Mouse (Mus musculus): ENCODE measurements around the gene Slc35g2.

Slc35g2 gene

GRCm38 (mm10) chr9:100558991-100559390 lies 11.9 kb downstream of the Slc35g2 start:
- no peak for DNase-seq (ENCODE audit: low read depth)

DNA sequence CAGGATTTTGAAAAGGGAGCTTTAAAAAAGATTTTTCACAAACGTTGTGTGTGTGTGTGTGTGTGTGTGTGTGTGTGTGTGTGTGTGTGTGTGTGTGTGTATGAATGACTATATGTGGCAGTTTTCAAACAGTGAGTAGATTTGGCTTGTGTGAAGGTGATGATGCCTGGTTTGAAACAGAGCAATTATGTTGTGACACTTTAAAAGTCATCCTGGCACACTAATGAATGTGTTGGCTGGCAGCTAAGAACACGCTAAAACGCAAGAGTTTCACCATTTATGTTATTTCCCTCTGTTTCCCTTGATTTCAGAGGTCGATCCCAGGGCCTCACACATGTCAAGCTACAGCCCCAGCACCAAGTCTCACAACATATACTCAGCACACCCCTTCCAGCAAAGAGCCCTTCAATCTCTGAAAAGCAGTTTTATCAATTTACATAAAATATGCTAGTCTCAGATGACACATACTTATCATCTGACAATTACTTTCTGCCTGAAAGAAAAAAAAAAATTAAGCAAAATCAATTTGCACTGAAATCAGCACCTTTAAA lies 12.8 kb downstream of the Slc35g2 start:
- DNase-seq (ENCODE audit: low read depth) = no peak

DNA sequence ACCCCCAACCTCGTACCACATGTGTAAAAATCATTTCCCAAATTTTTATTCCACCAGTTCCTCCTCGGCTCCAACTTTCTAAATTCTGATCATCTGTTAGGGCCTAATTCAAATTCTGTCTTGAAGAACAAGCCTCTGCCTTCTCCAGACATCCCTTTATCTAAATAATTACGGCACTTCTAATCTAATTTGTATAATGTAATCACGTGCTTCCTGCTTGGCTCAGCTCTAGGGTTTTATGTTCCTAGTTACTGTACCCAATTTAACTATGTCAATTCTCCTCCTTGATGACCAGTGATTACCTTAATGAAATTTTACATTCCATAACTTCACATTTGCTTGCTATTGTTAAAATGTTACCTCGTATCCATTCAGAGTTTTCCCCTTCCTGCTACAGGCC lies 15.2 kb downstream of the Slc35g2 start:
- no peak for DNase-seq (ENCODE audit: low read depth)

DNA sequence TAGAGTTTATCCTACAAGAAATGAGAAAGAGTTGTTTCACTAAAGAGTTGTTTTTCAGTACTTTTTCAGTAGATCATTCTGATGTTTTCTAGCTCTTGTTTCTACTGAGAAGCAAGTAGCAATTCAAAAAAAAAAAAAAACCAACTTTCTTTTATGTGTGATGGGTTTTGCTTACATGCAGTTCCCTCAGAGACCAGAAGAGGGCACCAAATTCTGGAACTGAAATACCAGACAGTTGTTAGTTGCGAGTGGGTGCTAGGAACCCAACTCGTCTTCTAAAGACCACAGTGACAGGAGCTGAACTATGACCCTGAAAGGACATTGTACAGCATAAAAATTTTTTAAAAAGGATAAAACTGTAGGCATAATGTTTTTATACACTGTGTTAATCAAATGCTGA lies 22.6 kb downstream of the Slc35g2 start:
- peak; percentile 59 for DNase-seq (ENCODE audit: low read depth)

- peak; percentile 30 for DNase-seq (ENCODE audit: low read depth)
Observed at GRCm38 (mm10) chr9:100546594-100546910, 24.3 kb downstream of the Slc35g2 start.

DNA sequence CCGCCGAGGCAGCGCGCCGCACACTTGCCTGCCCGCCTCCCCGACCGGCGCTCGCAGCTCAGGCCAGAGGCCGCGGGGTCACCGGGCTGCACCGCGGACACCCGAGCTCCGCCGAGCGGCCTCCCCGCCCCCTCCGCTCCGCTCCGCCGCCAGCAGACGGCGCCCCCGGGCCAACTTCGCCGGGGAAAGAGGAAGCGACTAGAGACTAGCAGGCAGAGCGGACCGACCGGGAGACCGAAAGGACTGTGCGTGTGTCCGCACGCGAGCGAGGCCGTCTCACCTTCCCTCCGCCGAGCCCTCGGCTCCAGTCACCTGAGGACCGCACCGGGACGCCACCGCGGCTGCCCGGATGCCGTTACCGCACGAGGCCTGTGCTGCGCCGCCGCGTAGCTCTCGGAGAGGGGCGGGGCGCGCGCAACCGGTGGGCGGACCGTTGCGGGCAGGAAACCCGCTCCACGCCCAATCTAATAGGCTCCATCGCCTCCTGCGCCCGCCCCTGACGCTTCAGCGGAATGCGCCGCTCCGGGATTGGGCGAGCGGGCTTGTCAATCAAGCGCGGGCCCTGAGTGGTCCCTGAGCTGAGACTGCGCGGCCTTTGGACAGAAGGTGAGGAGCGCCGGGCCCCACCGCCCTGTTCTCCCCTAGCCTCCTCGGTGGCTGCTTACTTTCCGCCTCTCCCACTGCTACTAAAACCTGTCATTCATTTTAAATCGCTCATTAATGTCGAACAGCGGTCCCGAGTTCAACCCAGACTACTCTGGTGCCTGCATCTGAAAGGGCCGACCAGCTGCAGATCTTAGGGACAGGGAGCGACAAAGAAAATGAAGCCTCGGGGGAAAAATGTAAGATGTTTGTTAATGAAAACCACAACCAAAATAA lies 24.9 kb downstream of the Slc35g2 start, which contains the start of gene Nck1:
Nck1 (minus strand) TSS at position 420 of the 879 bp plus-strand sequence.
- DNase-seq (ENCODE audit: low read depth) = peak; percentile 98

DNA sequence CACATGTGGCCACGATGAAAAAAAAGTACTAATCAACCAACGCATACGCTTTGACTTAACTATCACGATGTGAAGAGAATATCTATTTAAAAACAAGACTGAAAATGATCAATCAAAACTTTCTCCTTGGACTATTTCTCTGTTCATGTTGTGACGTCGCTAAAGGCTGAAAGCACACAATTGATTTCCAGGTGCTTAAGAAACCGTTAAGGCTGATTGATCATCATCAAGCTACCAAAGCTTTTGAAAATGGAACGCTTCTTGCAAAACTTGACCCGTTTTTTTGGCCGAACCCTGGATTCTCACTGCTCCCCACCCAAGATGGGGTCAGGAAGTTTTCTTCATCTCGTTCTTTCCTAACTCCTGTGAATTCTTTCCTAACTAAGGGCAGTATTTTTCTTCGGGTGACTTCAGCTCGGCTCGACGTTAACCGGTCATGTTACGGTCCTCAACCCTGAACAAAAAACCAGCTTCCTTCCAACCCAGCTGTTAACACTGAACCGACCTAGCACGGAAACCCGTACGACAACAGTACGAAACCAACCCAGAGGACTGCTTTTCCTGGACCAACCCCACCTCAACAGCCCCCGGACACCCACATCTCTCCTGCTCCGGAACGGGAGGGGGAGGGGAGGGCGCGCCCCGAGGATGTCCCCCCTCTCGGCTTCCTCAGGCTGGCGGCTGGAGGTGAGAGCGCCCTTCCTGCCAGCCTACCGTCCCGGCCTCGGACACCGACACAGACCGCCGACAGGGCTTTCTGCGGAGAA lies 25.8 kb downstream of the Slc35g2 start:
- DNase-seq (ENCODE audit: low read depth) = peak; percentile 42

DNA sequence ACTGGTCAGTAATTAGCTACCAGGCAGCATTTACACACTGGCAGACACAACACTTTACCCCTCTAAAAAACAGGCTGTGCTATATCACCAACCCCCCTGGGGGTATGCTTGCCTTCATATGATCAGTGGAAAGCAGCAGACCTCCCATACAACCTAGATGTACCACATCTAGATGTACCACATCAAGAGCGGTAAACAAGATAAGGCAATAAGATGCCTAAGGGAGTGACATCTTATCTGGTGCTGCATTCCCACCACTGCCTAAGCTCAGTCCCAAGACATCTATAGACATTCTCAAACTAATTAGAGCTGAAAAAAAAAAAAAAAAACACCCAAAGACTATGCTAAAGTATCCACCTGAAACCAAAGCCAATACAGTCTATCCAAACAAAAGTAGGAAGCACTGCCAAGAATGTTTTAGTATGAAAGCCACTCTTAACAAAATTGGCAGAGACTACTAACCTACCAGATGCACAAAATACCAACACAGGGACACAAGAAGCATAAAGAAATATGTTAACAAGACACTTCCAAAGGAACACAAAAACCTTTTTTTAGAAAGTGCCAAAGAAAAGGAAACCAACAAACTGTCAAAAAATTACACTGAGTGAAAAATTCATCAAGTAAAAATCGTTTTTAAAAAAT lies 35.1 kb downstream of the Slc35g2 start:
- DNase-seq (ENCODE audit: low read depth) = no peak

GRCm38 (mm10) chr9:100534686-100535085 lies 36.2 kb downstream of the Slc35g2 start:
- no peak for DNase-seq (ENCODE audit: low read depth)

GRCm38 (mm10) chr9:100532847-100533505 lies 37.9 kb downstream of the Slc35g2 start:
- no peak for DNase-seq (ENCODE audit: low read depth)

DNA sequence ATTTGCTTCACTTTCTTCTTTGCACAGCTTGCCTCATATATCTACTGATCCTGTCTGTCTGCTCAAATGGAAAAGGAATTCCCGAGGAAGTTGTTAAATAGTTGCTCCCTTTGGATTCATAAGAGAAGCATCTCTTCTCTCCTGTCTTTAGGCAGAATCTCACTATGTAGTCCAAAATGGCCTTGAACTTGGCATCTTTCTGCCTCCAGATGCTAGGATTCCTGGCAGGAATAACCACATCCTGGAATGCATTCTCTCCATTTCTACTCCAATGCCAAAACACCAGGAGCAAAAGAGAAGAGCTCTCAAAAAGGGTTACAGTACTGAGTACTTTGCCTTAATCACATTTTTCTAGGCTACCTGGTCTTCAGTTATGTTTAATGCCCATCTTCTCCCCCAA lies 39.6 kb downstream of the Slc35g2 start:
- DNase-seq (ENCODE audit: low read depth) = peak; percentile 47

DNA sequence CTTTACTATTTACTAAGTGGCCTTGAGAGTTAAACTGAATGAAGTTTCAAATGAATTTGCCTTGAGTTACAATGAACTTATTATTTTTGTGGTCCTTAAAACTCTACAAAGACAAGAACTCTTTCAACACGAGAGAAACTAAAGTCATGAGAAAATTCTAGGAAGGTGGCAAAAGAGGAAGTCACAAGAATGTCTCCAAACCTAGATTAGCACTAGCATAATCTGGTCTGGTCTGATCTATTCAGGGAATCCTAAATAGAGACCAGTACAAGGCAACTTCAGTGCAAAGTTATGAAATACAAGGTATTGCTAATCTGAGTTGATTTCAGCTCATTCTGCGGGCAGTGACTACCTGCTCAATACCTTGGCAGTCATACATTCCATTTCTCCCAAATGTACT lies 45.7 kb downstream of the Slc35g2 start:
- DNase-seq (ENCODE audit: low read depth) = no peak

DNA sequence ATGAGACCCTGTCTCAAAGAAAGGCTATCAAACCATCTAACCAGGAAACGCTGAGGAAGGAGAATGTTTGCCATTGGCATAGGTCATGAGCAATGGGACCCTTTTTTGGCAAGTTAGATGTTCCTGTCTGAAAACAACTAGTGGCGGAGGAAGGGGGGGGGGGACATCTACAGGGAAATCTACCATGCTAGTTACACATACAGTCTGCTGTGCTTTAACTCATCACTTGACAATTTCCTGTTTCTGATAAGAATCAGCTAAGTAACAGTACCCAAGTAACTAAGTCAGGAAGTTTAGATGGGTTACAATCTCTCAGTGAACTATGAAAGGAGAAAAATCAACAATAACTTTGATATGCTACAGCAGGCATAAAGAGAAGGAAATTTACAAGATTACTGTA lies 48.9 kb downstream of the Slc35g2 start:
- no peak for DNase-seq (ENCODE audit: low read depth)

- peak; percentile 64 for DNase-seq (ENCODE audit: low read depth)
Observed at GRCm38 (mm10) chr9:100520586-100520985, 50.3 kb downstream of the Slc35g2 start.

GRCm38 (mm10) chr9:100520012-100520411 lies 50.9 kb downstream of the Slc35g2 start:
- DNase-seq (ENCODE audit: low read depth) = no peak

DNA sequence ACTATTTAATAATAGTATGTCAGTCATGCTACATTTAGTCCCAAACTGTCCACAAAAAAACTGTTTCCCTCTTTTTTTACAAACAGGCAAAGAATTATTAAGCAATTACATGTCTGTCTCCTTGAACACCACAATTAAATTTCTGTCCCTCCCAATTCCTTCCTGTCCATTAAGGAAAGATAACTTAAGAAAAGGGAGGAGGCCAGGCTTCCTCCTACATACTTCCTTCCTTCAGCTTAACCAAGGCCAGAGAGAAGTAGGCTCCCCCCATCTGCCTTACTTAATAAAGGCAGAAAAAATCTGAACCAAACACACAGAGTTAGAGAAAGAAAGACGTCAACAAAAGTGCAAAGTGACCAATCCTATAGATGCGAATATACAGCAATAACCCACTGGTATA lies 63.3 kb downstream of the Slc35g2 start:
- no peak for DNase-seq (ENCODE audit: low read depth)

DNA sequence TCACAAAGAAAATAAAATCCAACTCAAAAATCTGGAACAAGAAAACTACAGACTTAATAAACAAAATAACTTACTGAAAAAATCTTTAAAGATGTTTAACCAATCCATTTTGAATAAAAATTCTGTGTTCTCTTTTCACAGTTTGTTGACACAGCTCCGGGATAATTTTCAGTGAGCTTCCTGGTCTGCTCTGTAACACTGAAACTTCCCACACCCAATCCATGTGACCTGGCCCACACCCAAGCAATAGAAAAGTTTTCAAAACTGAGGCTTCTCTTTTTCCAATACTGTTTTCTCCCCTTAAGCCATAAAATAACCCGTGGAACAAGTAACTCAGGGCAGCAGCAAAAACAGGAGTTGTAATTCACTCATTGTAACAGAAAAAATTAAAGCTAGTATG lies 64.2 kb downstream of the Slc35g2 start:
- DNase-seq (ENCODE audit: low read depth) = peak; percentile 31

GRCm38 (mm10) chr9:100505498-100505897 lies 65.4 kb downstream of the Slc35g2 start:
- DNase-seq (ENCODE audit: low read depth) = no peak

Measured in NIH3T3 (cell line).